Mouse (Mus musculus) heart, embryonic 11.5 days (tissue): ENCODE measurements around the gene Btn2a2. TPM values are rescaled to one million over a fixed set of nuclear protein-coding genes. Genes with fewer than 3 reads are reported as not detected.
"Not testable (repeated sequence)": the region's sequence is repeated elsewhere in the genome, so short reads cannot be mapped to it uniquely, and the experiment has no call there.

ENCODE experiments used
- ATAC-seq: fragments of 200-750 bp; cut with Nextera tagmentation; replicated peaks from 2 replicates; pipeline ENCODE4 v1.8.0; 2017; ENCODE audit warnings: moderate library complexity; ENCODE audit not compliant: insufficient number of reproducible peaks, low FRiP score, low TSS enrichment
- H3K27ac ChIP-seq: fragments of 300-500 bp; sonication (generic); 2 replicates; pipeline ENCODE4 v1.5.1; 2014; ENCODE audit warnings: mild to moderate bottlenecking, low read depth, low read length
- H3K27me3 ChIP-seq: fragments of 300-500 bp; sonication (generic); 2 replicates; pipeline ENCODE4 v1.6.1; 2014; ENCODE audit warnings: mild to moderate bottlenecking, low read length, mixed read lengths; ENCODE audit not compliant: control insufficient read depth, insufficient read depth
- H3K36me3 ChIP-seq: fragments of 300-500 bp; sonication (generic); 2 replicates; pipeline ENCODE4 v1.6.1; 2014; ENCODE audit warnings: mild to moderate bottlenecking, low read length, moderate library complexity, mixed read lengths; ENCODE audit not compliant: control insufficient read depth, insufficient read depth
- H3K4me1 ChIP-seq: fragments of 300-500 bp; sonication (generic); 2 replicates; pipeline ENCODE4 v1.6.1; 2014; ENCODE audit warnings: low read length; ENCODE audit not compliant: control insufficient read depth, insufficient read depth
- H3K4me2 ChIP-seq: fragments of 300-500 bp; sonication (generic); 2 replicates; pipeline ENCODE4 v1.6.1; 2014; ENCODE audit warnings: mild to moderate bottlenecking, moderate library complexity
- H3K4me3 ChIP-seq: fragments of 300-500 bp; sonication (generic); 2 replicates; pipeline ENCODE4 v1.5.1; 2014; ENCODE audit warnings: low read depth, low read length
- H3K9ac ChIP-seq: fragments of 300-500 bp; sonication (generic); 2 replicates; pipeline ENCODE4 v1.6.1; 2014; ENCODE audit warnings: mild to moderate bottlenecking, low read depth, low read length, moderate library complexity
- H3K9me3 ChIP-seq: fragments of 300-500 bp; sonication (generic); replicated peaks from 2 replicates; pipeline ENCODE4 v1.6.1; 2016; ENCODE audit warnings: low read length; ENCODE audit not compliant: control insufficient read depth
- WGBS: fragments of 180-500 bp; shearing (Covaris S2); extraction: QIAGEN DNeasy Blood & Tissue Kit; methylation state at CpG from one replicate; pipeline ENCODE4 v1.1.7; 2014; ENCODE audit not compliant: insufficient replicate concordance; 5-methylcytosine and 5-hydroxymethylcytosine counted together
- polyA plus RNA-seq: library from polyadenylated mRNA; unstranded; fragments of >200 nt; fragmentation: Nextera tagmentation; extraction: Ambion mirVana; gene quantifications from 2 replicates; pipeline ENCODE4 v1.2.1, GENCODE M21; 2014

Btn2a2 gene
- 0.59 and 0.80 TPM in 2 replicates for polyA plus RNA-seq

DNA sequence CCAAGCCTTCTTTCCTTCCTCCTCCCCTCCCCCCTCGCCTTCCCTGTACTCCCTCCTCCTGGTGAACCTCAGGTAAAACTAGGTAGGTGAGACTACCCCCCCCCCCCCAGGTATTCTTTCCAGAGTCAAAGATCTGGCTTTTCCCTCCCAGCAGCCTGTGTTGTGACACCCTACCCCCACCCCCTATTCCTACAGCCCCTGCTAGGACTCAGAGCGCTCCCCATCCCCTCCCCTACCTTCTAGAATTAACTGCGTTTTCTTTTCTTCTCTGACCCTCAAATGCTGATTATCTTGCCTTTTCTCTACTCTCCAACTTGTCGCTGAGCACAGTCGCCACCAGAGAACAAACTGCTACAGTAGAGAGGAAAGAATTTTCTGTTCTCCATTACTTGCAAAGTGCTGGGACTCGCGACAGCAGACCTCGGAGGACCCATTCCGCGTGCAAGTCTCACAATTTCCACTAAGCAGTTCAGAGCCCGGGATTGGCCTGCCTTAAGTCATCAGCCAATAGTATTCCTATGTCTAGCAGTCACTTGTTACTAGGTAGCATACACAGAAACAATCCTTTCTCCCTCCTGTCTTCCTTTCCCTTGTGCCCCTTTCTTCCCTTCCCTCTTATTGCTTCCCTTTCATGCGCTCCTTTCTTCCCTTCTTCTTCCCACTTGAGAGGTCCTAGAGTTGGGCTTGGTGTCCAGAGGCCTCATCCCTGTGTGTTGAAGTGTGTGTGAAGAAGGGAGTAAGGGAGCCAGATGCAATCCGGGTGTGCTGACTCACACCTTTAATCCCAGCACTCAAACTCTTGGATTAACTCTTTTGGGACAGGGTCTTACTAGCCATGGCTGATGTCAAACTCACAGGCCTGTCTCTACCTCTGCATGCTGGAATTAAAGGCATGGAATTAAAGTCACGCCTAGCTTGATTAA, at the start of gene Btn2a2:
TSS of gene Btn2a2 (minus strand) at position 458 of the 923 bp plus-strand sequence.
- peak within 1 kb of the TSS; percentile 56 for H3K9ac ChIP-seq
- peak within 1 kb of the TSS; percentile 73 for H3K4me2 ChIP-seq
- peak; percentile 82 for ATAC-seq
- H3K36me3 ChIP-seq = no peaks in the 10 kb centered on the region
- no peaks in the 10 kb centered on the region for H3K9me3 ChIP-seq
- no peaks in the 10 kb centered on the region for H3K27me3 ChIP-seq
- no peak within 1 kb of the TSS for H3K27ac ChIP-seq
- WGBS = 4% methylated on average over 13 of the region's 14 CpGs
- H3K4me3 ChIP-seq = peak within 1 kb of the TSS; percentile 38
- peaks cover 6% of the 10 kb centered on the region; the same call in 1 of the 2 replicates for H3K4me1 ChIP-seq

DNA sequence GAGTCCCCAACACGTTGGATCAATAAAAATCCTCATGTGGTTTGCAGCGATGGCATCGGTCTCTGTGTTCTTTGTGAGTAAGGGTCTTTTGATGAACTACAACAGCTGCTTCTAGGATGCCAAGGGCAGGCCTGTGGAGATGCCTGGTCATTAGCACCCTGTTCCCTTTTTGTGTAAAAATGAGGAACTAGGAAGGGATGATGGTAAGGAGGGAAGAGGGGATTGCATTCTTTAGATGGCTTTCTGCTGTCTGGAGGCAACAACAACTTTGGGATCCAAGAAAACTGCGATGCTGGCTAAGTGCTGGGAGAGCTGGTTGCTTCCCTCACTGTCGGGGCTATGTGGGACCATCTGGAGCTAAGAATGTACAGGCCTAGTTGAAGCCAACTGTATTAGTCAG, 49.6 kb upstream of the Btn2a2 start:
- Histone ChIP-seq H3K4me3 (no peak overlapping the region), H3K27me3 (no peaks in the 10 kb centered on the region), H3K9me3 (no peaks in the 10 kb centered on the region), H3K9ac (no peak overlapping the region), H3K27ac (no peak overlapping the region), H3K4me1 (0 out of 2 replicates have a peak, but pooled peaks cover 6% of the 10 kb centered on the region), H3K36me3 (no peaks in the 10 kb centered on the region), H3K4me2 (no peak overlapping the region)
- no peak for ATAC-seq
- WGBS = 80% methylated on average over 5 of the region's 5 CpGs

DNA sequence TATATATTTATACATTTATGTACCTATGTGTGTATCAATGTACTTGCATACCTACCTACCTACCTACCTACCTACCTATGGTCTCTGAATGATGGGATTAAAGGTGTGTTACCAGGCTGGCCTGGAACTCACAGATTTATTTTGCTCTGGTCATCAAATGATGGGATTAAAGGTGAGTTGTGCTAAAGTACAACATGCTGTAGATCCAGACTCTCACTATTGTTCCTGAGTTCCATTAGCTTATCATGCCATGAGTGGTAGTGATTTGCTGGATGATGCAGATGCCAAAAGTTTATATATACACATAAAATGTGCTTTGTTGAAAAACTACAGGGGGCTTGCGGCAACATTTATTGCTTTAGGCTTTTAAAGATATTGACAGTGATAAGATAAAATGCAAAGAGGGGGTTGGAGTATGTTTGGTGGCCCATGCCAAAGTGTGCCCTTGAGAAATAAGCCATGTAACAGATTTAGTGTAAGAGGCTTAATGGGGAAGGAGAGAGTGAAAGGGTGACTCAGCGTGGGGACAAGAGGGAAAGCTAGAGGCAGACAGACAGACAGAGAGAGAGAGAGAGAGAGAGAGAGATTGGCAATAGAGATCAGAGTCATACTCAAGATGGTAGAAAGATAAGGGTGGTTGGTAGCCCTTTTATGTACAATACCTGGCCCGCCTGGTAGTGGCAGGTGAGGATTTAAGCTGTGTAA, 48.5 kb upstream of the Btn2a2 start:
- Histone ChIP-seq H3K4me2 (peak overlapping the region; percentile 30), H3K27ac (no peak overlapping the region), H3K9ac (0 out of 2 replicates have a peak overlapping the region, but pooled peaks have one; percentile 7), H3K27me3 (no peaks in the 10 kb centered on the region), H3K4me3 (no peak overlapping the region), H3K36me3 (no peaks in the 10 kb centered on the region), H3K4me1 (peaks cover 12% of the 10 kb centered on the region), H3K9me3 (no peaks in the 10 kb centered on the region)
- WGBS = 84% methylated on average over 3 of the region's 3 CpGs
- no peak for ATAC-seq

DNA sequence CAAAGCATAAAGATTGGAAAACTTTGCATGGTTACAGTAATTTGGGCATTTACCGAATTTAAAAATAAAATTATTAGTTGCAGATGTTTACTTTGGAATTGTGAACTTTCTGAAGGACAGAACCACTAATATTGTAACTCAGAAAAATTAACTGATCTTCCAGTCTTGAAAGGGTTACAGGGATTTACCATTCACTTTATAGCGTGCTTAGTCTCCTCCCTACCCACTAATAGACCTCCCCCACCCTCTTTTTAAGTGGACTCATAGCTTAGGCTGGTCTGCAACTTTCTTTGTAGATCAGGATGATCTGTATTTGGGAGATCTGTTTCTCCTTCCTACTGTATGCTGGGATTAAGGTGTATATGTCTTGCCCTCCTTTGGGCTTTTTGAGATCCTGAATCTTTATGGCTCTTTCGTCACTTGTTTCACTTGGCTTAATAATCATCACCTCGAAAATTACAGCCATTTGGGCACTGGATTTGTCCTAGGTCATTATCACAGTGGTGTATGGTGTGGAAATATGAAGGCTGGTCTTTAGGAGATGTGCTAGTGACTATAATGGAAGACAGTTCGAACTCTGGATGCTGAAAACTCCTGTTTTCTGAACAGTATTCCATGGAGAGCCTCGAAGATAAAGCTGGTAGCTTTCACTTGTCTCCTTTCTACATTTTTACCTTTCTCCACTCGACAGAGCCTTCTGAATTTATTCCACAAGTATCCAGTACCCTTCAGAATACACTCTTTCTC, 47.6 kb upstream of the Btn2a2 start:
- no peaks in the 10 kb centered on the region for H3K9me3 ChIP-seq
- peaks cover 12% of the 10 kb centered on the region for H3K4me1 ChIP-seq
- 23% methylated on average over 7 of the region's 7 CpGs for WGBS
- peak overlapping the region; percentile 65 for H3K4me2 ChIP-seq
- peak overlapping the region; percentile 57 for H3K4me3 ChIP-seq
- H3K27me3 ChIP-seq = no peaks in the 10 kb centered on the region
- no peak for ATAC-seq
- H3K36me3 ChIP-seq = no peaks in the 10 kb centered on the region
- H3K27ac ChIP-seq = peak overlapping the region; percentile 98
- peak overlapping the region; percentile 66 for H3K9ac ChIP-seq

DNA sequence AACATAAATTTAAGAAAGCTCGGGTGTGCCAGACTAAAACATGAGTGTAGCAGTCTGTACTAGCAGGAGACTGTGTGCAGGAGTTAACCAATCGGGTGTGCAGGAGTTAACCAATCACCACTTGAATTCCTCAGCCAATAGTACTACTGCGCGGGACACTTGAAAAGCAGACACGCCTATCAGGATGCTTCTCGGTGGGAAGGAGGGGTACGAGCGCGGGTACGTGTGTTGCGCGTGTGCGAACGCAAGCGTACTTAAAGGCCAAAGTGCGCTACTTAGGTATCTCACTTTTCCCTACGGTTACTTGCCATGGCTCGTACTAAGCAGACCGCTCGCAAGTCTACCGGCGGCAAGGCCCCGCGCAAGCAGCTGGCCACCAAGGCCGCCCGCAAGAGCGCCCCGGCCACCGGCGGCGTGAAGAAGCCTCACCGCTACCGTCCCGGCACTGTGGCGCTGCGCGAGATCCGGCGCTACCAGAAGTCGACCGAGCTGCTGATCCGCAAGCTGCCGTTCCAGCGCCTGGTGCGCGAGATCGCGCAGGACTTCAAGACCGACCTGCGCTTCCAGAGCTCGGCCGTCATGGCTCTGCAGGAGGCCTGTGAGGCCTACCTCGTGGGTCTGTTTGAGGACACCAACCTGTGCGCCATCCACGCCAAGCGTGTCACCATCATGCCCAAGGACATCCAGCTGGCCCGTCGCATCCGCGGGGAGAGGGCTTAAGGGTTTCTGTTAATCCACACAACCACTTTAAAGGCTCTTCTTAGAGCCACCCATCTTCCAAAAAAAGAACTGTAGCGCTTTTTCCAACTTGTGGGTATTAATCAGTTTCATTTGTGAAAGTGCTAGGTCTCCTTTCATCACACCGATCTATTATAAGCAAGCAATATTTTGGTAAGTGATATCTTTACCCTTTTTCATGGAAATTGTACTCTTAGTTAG, 46.7 kb upstream of the Btn2a2 start, which contains the start of gene Hist1h3g:
TSS of gene Hist1h3g (plus strand) at position 286 of the 939 bp plus-strand sequence.
- not testable (repeated sequence) for H3K27me3 ChIP-seq, H3K36me3 ChIP-seq, H3K9me3 ChIP-seq
- peak within 1 kb of the TSS; percentile 80 for H3K9ac ChIP-seq
- WGBS = 1% methylated on average over 51 of the region's 62 CpGs
- H3K4me1 ChIP-seq = peaks cover 12% of the 10 kb centered on the region
- ATAC-seq = peak; percentile 89
- peak within 1 kb of the TSS; percentile 98 for H3K27ac ChIP-seq
- H3K4me3 ChIP-seq = peak within 1 kb of the TSS; percentile 57
- peak within 1 kb of the TSS; percentile 65 for H3K4me2 ChIP-seq

DNA sequence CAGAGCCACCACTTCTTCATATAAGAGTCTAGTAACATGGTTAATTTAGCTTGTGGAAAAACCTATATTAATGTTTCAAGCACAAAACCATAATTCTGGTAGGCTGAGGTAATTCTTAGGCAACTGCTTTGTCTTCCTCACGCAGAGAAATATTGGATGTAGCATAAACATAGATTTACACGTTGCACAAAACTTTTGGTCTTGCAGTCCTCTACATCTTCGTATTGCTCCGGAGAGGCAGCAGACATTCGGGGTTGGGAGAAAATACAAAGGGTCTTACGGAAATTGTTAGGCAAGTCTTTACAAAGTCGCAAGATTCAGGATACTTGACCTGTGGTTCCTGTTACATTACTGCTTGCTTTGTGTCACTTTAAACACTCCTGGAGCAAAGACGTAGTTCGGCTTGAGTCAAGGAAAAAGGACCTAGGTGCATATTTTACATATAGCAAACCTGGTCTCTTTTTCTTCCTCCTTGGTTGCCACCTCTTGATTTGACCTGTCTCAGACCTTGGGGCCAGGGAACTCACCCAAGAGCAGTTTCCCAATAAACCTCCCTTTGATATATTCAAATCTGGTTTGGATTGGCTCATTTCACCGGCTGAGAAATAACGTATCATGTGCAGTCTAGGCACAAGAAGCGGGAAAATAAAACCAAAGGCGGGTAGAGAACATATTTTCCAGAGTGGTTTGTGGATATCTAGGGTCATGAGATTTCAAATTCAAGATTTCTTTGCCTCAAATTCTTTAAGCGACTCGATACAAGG, 45.9 kb upstream of the Btn2a2 start:
- no peak for ATAC-seq
- Histone ChIP-seq H3K4me2 (peak overlapping the region; percentile 65), H3K4me3 (peak overlapping the region; percentile 57), H3K27ac (peak overlapping the region; percentile 98), H3K4me1 (peaks cover 12% of the 10 kb centered on the region), H3K9ac (peak overlapping the region; percentile 80), H3K27me3 (no peaks in the 10 kb centered on the region), H3K36me3 (no peaks in the 10 kb centered on the region), H3K9me3 (no peaks in the 10 kb centered on the region)
- WGBS = 1% methylated on average over 15 of the region's 15 CpGs

DNA sequence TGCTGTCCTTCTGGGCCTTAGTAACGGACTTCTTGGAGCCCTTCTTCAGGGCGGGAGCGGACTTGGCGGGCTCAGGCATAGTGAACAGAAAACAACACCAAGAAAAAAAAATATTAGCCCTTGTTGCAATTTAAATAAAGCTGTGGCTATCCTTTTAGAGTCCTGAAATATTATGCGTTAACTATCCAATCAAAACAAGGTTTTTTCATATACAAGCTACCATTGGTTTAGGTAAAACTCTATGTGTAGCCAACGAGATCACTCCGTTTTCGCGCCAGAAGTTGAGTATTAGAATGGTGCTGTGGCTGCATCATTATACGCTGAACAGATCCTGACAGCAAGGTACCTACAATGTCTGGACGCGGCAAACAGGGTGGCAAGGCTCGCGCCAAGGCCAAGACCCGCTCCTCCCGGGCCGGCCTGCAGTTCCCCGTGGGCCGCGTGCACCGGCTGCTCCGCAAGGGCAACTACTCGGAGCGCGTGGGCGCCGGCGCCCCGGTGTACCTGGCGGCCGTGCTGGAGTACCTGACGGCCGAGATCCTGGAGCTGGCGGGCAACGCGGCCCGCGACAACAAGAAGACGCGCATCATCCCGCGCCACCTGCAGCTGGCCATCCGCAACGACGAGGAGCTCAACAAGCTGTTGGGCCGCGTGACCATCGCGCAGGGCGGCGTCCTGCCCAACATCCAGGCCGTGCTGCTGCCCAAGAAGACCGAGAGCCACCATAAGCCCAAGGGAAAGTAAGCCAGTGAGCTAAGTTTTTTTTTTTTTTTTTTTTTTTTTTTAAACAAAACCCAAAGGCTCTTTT, 45.1 kb upstream of the Btn2a2 start, which contains the start of gene Hist1h2af:
TSS of gene Hist1h2af (plus strand) at position 347 of the 808 bp plus-strand sequence.
- H3K4me2 ChIP-seq = peak within 1 kb of the TSS; percentile 65
- peaks cover 15% of the 10 kb centered on the region for H3K4me1 ChIP-seq
- H3K36me3 ChIP-seq, H3K9me3 ChIP-seq, H3K27me3 ChIP-seq: not testable (repeated sequence)
- H3K27ac ChIP-seq = peak within 1 kb of the TSS; percentile 98
- ATAC-seq = peak; percentile 50
- under 1% methylated on average over 28 of the region's 53 CpGs for WGBS
- H3K9ac ChIP-seq = peak within 1 kb of the TSS; percentile 90
- peak within 1 kb of the TSS; percentile 57 for H3K4me3 ChIP-seq
